Mouse (Mus musculus) heart, postnatal 36 days (tissue): ENCODE results near the gene Cops9. TPM values are rescaled to one million over a fixed set of nuclear protein-coding genes. Genes with fewer than 3 reads are reported as not detected.

Experiments
- DNase-seq, 2 experiments: peaks; one replicate each; pipeline ENCODE4 v3.0.0; 2021 to 2022
- intact Hi-C: fragments of 180-260 bp; cut with DNase I; formaldehyde crosslinking; loops from one replicate; pipeline ENCODE4 v1.15.1; 2025
- total RNA-seq, 2 experiments: library from RNA; stranded (reverse); gene quantifications; 2 replicates each; pipeline ENCODE4 v1.2.3; 2021

The Cops9 gene
- total RNA-seq, result 100 to 1,000 TPM; 219 to 225 TPM

- intact Hi-C loops, result loop anchor here (5.0 kb wide), 1 partner anchor 1469 kb away; no protein-coding TSS in a partner anchor
- peak; percentile 89 to 93 for DNase-seq
Observed at GRCm38 (mm10) chr1:92641514-92642272, at the start of gene Cops9. Cops9 (minus strand) TSS chr1:92641985.

GRCm38 (mm10) chr1:92691166-92691844 is 49.5 kb upstream of the Cops9 start:
- no peak for DNase-seq
- intact Hi-C loops, result no loop called here

- no peak for DNase-seq
Observed at GRCm38 (mm10) chr1:92686994-92687393, 45.2 kb upstream of the Cops9 start.

GRCm38 (mm10) chr1:92683151-92683550 is 41.4 kb upstream of the Cops9 start:
- DNase-seq, result no peak
- intact Hi-C loops, result no loop called here

More at GRCm38 (mm10) chr1:92686994-92687393, 45.2 kb upstream of the Cops9 start:
- intact Hi-C loops, result no loop called here

- no peak for DNase-seq
- intact Hi-C loops, result no loop called here
Observed at GRCm38 (mm10) chr1:92680668-92681603, 39.2 kb upstream of the Cops9 start.

- no peak for DNase-seq
- intact Hi-C loops, result no loop called here
Observed at GRCm38 (mm10) chr1:92678757-92679156, 37.0 kb upstream of the Cops9 start.

GRCm38 (mm10) chr1:92676676-92676975 is 34.8 kb upstream of the Cops9 start:
- intact Hi-C loops, result no loop called here

GRCm38 (mm10) chr1:92675932-92676675 is 34.3 kb upstream of the Cops9 start:
- intact Hi-C loops, result no loop called here

More at GRCm38 (mm10) chr1:92676676-92676975, 34.8 kb upstream of the Cops9 start:
- no peak for DNase-seq

GRCm38 (mm10) chr1:92673258-92673782 is 31.5 kb upstream of the Cops9 start:
- intact Hi-C loops, result no loop called here
- no peak for DNase-seq

More at GRCm38 (mm10) chr1:92675932-92676675, 34.3 kb upstream of the Cops9 start:
- DNase-seq, result no peak

- no peak for DNase-seq
- intact Hi-C loops, result no loop called here
Observed at GRCm38 (mm10) chr1:92671326-92671725, 29.5 kb upstream of the Cops9 start.

GRCm38 (mm10) chr1:92669430-92669829 is 27.6 kb upstream of the Cops9 start:
- intact Hi-C loops, result no loop called here
- no peak for DNase-seq

GRCm38 (mm10) chr1:92667106-92667505 is 25.3 kb upstream of the Cops9 start:
- DNase-seq, result no peak
- intact Hi-C loops, result no loop called here

- intact Hi-C loops, result no loop called here
- DNase-seq, result no peak
Observed at GRCm38 (mm10) chr1:92659392-92659791, 17.6 kb upstream of the Cops9 start.

- no peak for DNase-seq
- intact Hi-C loops, result no loop called here
Observed at GRCm38 (mm10) chr1:92657025-92657820, 15.4 kb upstream of the Cops9 start.

- DNase-seq, result no peak
Observed at GRCm38 (mm10) chr1:92654676-92655075, 12.9 kb upstream of the Cops9 start.

GRCm38 (mm10) chr1:92653179-92653578 is 11.4 kb upstream of the Cops9 start:
- DNase-seq, result no peak
- intact Hi-C loops, result loop anchor here (2.0 kb wide), 1 partner anchor 240 kb away; no protein-coding TSS in a partner anchor

More at GRCm38 (mm10) chr1:92654676-92655075, 12.9 kb upstream of the Cops9 start:
- intact Hi-C loops, result no loop called here

GRCm38 (mm10) chr1:92651467-92651866 is 9.7 kb upstream of the Cops9 start:
- intact Hi-C loops, result no loop called here
- no peak for DNase-seq

- intact Hi-C loops, result loop anchor here (1.0 to 5.0 kb wide), 2 partner anchors 126 to 185 kb away; no protein-coding TSS in a partner anchor
- peak; percentile 62 to 69 for DNase-seq
Observed at GRCm38 (mm10) chr1:92648673-92649072, 6.9 kb upstream of the Cops9 start, which contains the start of gene Otos. Otos (minus strand) TSS chr1:92648841.

GRCm38 (mm10) chr1:92648197-92648596 is 6.4 kb upstream of the Cops9 start:
- no peak for DNase-seq
- intact Hi-C loops, result loop anchor here (1.0 to 5.0 kb wide), 2 partner anchors 126 to 185 kb away; no protein-coding TSS in a partner anchor
